Mouse (Mus musculus) monocyte, adult 5-6 weeks (primary cell): ENCODE measurements around the gene Batf2. TPM values are rescaled to one million over a fixed set of nuclear protein-coding genes. Genes with fewer than 3 reads are reported as not detected.
A peak's percentile ranks its signal among the peaks of the same experiment; 100 is the strongest.

Source experiments
- ATAC-seq: fragments of 153-309, 156-312 bp; replicated peaks from 2 replicates; pipeline ENCODE4 v1.8.0; 2017; ENCODE audit warnings: mild to moderate bottlenecking; ENCODE audit not compliant: low TSS enrichment, insufficient number of reproducible peaks, severe bottlenecking, poor library complexity, low FRiP score
- total RNA-seq: library from RNA; stranded (forward); fragments of 200-1000, 200-491, 200-594 nt; gene quantifications from 3 replicates; pipeline ENCODE4 v1.2.3, GENCODE M21; 2017

The Batf2 gene
- 0.78 to 5.3 TPM (median 1.9 TPM) in 3 replicates for total RNA-seq

- peak; percentile 80 for ATAC-seq
Measured at GRCm38 (mm10) chr19:6140678-6141393, at the start of gene Batf2. Gene Batf2, plus strand, starts transcription at chr19:6140983.

GRCm38 (mm10) chr19:6094119-6094518 lies 46.7 kb upstream of the Batf2 start, which contains the start of gene AC131692.1:
Gene AC131692.1, plus strand, starts transcription at chr19:6094419.
- ATAC-seq, result no peak

- ATAC-seq, result no peak
Measured at GRCm38 (mm10) chr19:6097847-6098246, 42.9 kb upstream of the Batf2 start.

- ATAC-seq, result no peak
Measured at GRCm38 (mm10) chr19:6101186-6101585, 39.6 kb upstream of the Batf2 start.

GRCm38 (mm10) chr19:6102169-6102853 lies 38.5 kb upstream of the Batf2 start:
- no peak for ATAC-seq

- no peak for ATAC-seq
Measured at GRCm38 (mm10) chr19:6104476-6104875, 36.3 kb upstream of the Batf2 start.

GRCm38 (mm10) chr19:6105586-6105985 lies 35.2 kb upstream of the Batf2 start, which contains the start of gene Naaladl1:
Gene Naaladl1, plus strand, starts transcription at chr19:6105782.
- ATAC-seq, result no peak

GRCm38 (mm10) chr19:6113116-6113515 lies 27.7 kb upstream of the Batf2 start:
- ATAC-seq, result no peak

GRCm38 (mm10) chr19:6116113-6116850 lies 24.5 kb upstream of the Batf2 start:
- no peak for ATAC-seq

- ATAC-seq, result no peak
Measured at GRCm38 (mm10) chr19:6117346-6117985, 23.3 kb upstream of the Batf2 start.

- ATAC-seq, result peak; percentile 91
Measured at GRCm38 (mm10) chr19:6117986-6118676, 22.7 kb upstream of the Batf2 start, which contains the start of gene Sac3d1. Gene Sac3d1, minus strand, starts transcription at chr19:6118650.

GRCm38 (mm10) chr19:6118677-6119185 lies 22.1 kb upstream of the Batf2 start:
- ATAC-seq, result no peak

- ATAC-seq, result no peak
Measured at GRCm38 (mm10) chr19:6121761-6122160, 19.0 kb upstream of the Batf2 start.

- no peak for ATAC-seq
Measured at GRCm38 (mm10) chr19:6123330-6123729, 17.5 kb upstream of the Batf2 start.

- ATAC-seq, result no peak
Measured at GRCm38 (mm10) chr19:6124898-6125297, 15.9 kb upstream of the Batf2 start.

- ATAC-seq, result peak; percentile 44; the same call in 1 of the 2 replicates
Measured at GRCm38 (mm10) chr19:6126289-6126688, 14.5 kb upstream of the Batf2 start.

GRCm38 (mm10) chr19:6126789-6127580 lies 13.8 kb upstream of the Batf2 start:
- ATAC-seq, result no peak
